Mouse (Mus musculus): ENCODE results near the gene Krit1. TPM values are rescaled to one million over a fixed set of nuclear protein-coding genes. Genes with fewer than 3 reads are reported as not detected.

The Krit1 gene
- 15.0 and 16.0 TPM in 2 replicates for total RNA-seq (2014; rRNA removed)
- 3.1 and 4.3 TPM in 2 replicates for polyA plus RNA-seq (2012; rRNA removed)

DNA sequence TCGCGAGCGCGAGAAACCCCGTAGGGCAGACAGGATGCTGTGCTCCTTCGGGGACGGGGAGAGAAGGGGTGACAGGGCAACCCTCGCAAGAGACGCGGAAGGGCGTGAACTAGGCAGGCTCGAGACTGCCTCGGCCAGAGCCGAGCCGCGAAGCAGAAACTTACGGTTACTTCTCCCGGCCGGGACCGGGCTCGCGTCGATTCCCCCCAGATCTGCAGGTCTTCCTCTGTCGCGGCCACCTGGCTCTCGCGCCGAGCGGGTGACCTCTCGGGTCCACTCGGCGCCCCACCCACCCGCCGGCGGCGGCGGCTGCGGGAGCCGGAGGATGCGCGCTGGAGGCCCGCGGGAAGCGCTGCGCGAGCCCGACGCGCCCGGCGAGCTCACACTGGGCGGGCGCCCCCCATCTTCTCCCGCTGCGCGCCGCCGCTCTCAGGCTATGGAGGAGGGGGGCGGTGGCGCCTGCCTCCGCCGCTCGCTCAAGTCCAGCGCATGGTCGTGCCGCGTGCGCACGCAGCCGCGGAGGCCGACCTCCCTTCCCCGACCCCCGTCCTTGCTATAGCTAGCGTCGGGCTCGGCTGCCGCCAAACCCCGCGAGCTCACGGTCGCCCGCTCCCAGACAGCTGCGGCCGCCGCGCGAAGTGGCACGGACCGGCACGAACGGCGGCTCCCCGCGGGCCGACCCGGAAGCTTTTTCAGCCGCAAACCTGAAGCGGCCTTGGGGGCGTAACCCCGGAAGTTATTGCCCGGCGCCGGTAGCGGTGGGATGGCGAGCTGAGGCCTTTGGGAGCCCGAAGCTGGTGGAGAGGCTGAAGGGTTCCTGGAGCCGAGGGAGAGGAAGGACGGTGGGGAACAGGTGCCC, at the start of gene Krit1, which contains the start of gene Ankib1:
TSS of gene Krit1 (plus strand) at position 752 of the 859 bp plus-strand sequence.
TSS of gene Ankib1 (minus strand) at position 493 of the 859 bp plus-strand sequence.
- Histone ChIP-seq H3K27ac (replicated peaks; ENCODE audit: insufficient read depth, low read depth, low read length) (peak within 1 kb of the TSS; percentile 68), H3K9ac (ENCODE audit: low read depth, low read length) (peak within 1 kb of the TSS; percentile 93), H3K4me1 (ENCODE audit: control insufficient read depth, insufficient read depth, low read length) (peaks cover 9% of the 10 kb centered on the region), H3K4me3 (ENCODE audit: insufficient read depth, low read depth, low read length) (peak within 1 kb of the TSS; percentile 98), H3K36me3 (ENCODE audit: control insufficient read depth, insufficient read depth, low read length) (peaks cover 3% of the 10 kb centered on the region; the same call in 1 of the 2 replicates), H3K27me3 (ENCODE audit: control insufficient read depth, insufficient read depth, low read length) (no peaks in the 10 kb centered on the region), H3K79me2 (ENCODE audit: control insufficient read depth, insufficient read depth, low read length) (peaks cover 2% of the 10 kb centered on the region; the same call in 1 of the 2 replicates)
- TF ChIP-seq CTCF (IDR thresholded peaks at IDR 0.05; ENCODE audit: low read depth, low read length) (no peak), POLR2A (IDR thresholded peaks at IDR 0.05; ENCODE audit: extremely low read depth, insufficient read depth, low read length) (peak; percentile 39; the same call in 1 of the 2 replicates)
- peak; percentile 74 for DNase-seq (ENCODE audit: extremely low read depth, low read depth, low spot score)
- WGBS, result under 1% methylated on average over 106 of the region's 109 CpGs

GRCm38 (mm10) chr5:3771512-3771911, 31.5 kb upstream of the Krit1 start:
- no peak for TF ChIP-seq POLR2A (IDR thresholded peaks at IDR 0.05; ENCODE audit: extremely low read depth, insufficient read depth, low read length)
- TF ChIP-seq CTCF (IDR thresholded peaks at IDR 0.05; ENCODE audit: low read depth, low read length), result no peak
- no peak for DNase-seq (ENCODE audit: extremely low read depth, low read depth, low spot score)
- no peaks in the 10 kb centered on the region for H3K4me1 ChIP-seq (ENCODE audit: control insufficient read depth, insufficient read depth, low read length)
- H3K79me2 ChIP-seq (ENCODE audit: control insufficient read depth, insufficient read depth, low read length), result no peaks in the 10 kb centered on the region
- no peak overlapping the region for H3K27ac ChIP-seq (replicated peaks; ENCODE audit: insufficient read depth, low read depth, low read length)
- no peak overlapping the region for H3K9ac ChIP-seq (ENCODE audit: low read depth, low read length)
- no peaks in the 10 kb centered on the region for H3K27me3 ChIP-seq (ENCODE audit: control insufficient read depth, insufficient read depth, low read length)
- WGBS, result 94% methylated on average over 3 of the region's 3 CpGs
- H3K4me3 ChIP-seq (ENCODE audit: insufficient read depth, low read depth, low read length), result no peak overlapping the region
- H3K36me3 ChIP-seq (ENCODE audit: control insufficient read depth, insufficient read depth, low read length), result peaks cover 5% of the 10 kb centered on the region

GRCm38 (mm10) chr5:3772017-3772416, 31.0 kb upstream of the Krit1 start:
- 61% methylated on average over 3 of the region's 3 CpGs for WGBS
- no peak for TF ChIP-seq CTCF (IDR thresholded peaks at IDR 0.05; ENCODE audit: low read depth, low read length)
- TF ChIP-seq POLR2A (IDR thresholded peaks at IDR 0.05; ENCODE audit: extremely low read depth, insufficient read depth, low read length), result no peak
- H3K4me3 ChIP-seq (ENCODE audit: insufficient read depth, low read depth, low read length), result no peak overlapping the region
- H3K27ac ChIP-seq (replicated peaks; ENCODE audit: insufficient read depth, low read depth, low read length), result no peak overlapping the region
- H3K4me1 ChIP-seq (ENCODE audit: control insufficient read depth, insufficient read depth, low read length), result no peaks in the 10 kb centered on the region
- H3K27me3 ChIP-seq (ENCODE audit: control insufficient read depth, insufficient read depth, low read length), result no peaks in the 10 kb centered on the region
- peaks cover 2% of the 10 kb centered on the region for H3K36me3 ChIP-seq (ENCODE audit: control insufficient read depth, insufficient read depth, low read length)
- no peak for DNase-seq (ENCODE audit: extremely low read depth, low read depth, low spot score)
- no peak overlapping the region for H3K9ac ChIP-seq (ENCODE audit: low read depth, low read length)
- H3K79me2 ChIP-seq (ENCODE audit: control insufficient read depth, insufficient read depth, low read length), result no peaks in the 10 kb centered on the region

DNA sequence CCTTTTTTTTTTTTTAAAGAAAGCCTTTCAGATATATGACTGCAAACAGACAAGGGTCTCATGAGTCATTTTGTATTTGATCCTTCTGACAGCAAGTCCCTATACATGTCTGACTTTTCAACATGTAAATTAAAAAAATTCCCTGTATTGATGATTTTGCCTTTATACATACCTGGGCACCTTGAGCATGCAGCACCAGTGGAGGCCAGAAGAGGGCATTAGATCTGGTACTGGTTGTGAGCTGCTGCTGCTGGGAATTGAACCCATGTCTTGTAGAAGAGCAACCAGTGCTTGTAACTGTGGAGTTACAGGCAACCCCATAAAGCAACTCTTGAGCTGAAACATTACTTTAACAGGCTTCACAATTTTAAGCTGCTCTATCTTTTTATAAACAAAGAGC, 20.3 kb upstream of the Krit1 start:
- Histone ChIP-seq H3K79me2 (ENCODE audit: control insufficient read depth, insufficient read depth, low read length) (peaks cover 12% of the 10 kb centered on the region; the same call in 1 of the 2 replicates), H3K9ac (ENCODE audit: low read depth, low read length) (no peak overlapping the region), H3K36me3 (ENCODE audit: control insufficient read depth, insufficient read depth, low read length) (no peaks in the 10 kb centered on the region; the same call in 1 of the 2 replicates), H3K4me1 (ENCODE audit: control insufficient read depth, insufficient read depth, low read length) (peaks cover 4% of the 10 kb centered on the region; the same call in 1 of the 2 replicates), H3K27me3 (ENCODE audit: control insufficient read depth, insufficient read depth, low read length) (no peaks in the 10 kb centered on the region), H3K27ac (replicated peaks; ENCODE audit: insufficient read depth, low read depth, low read length) (no peak overlapping the region), H3K4me3 (ENCODE audit: insufficient read depth, low read depth, low read length) (no peak overlapping the region)
- DNase-seq (ENCODE audit: extremely low read depth, low read depth, low spot score), result no peak
- peak; percentile 37; the same call in 1 of the 2 replicates for TF ChIP-seq CTCF (IDR thresholded peaks at IDR 0.05; ENCODE audit: low read depth, low read length)
- TF ChIP-seq POLR2A (IDR thresholded peaks at IDR 0.05; ENCODE audit: extremely low read depth, insufficient read depth, low read length), result no peak

GRCm38 (mm10) chr5:3783947-3784681, 18.9 kb upstream of the Krit1 start:
- no peak overlapping the region for H3K9ac ChIP-seq (ENCODE audit: low read depth, low read length)
- H3K79me2 ChIP-seq (ENCODE audit: control insufficient read depth, insufficient read depth, low read length), result peaks cover 9% of the 10 kb centered on the region; the same call in 1 of the 2 replicates
- no peaks in the 10 kb centered on the region; the same call in 1 of the 2 replicates for H3K36me3 ChIP-seq (ENCODE audit: control insufficient read depth, insufficient read depth, low read length)
- H3K4me3 ChIP-seq (ENCODE audit: insufficient read depth, low read depth, low read length), result no peak overlapping the region
- 84% methylated on average over 2 of the region's 2 CpGs for WGBS
- H3K27ac ChIP-seq (replicated peaks; ENCODE audit: insufficient read depth, low read depth, low read length), result no peak overlapping the region
- H3K4me1 ChIP-seq (ENCODE audit: control insufficient read depth, insufficient read depth, low read length), result peaks cover 6% of the 10 kb centered on the region; the same call in 1 of the 2 replicates
- TF ChIP-seq CTCF (IDR thresholded peaks at IDR 0.05; ENCODE audit: low read depth, low read length), result no peak
- no peak for DNase-seq (ENCODE audit: extremely low read depth, low read depth, low spot score)
- H3K27me3 ChIP-seq (ENCODE audit: control insufficient read depth, insufficient read depth, low read length), result no peaks in the 10 kb centered on the region

Measured in liver, adult 2 months (tissue).